Mouse (Mus musculus) forebrain, embryonic 12.5 days (tissue): Measurements from ENCODE around the gene Pcdh7. TPM values are rescaled to one million over a fixed set of nuclear protein-coding genes. Genes with fewer than 3 reads are reported as not detected.
A peak's percentile ranks its signal among the peaks of the same experiment; 100 is the strongest.
"Not testable (repeated sequence)": the region's sequence is repeated elsewhere in the genome, so short reads cannot be mapped to it uniquely, and the experiment has no call there.

Source experiments
- ATAC-seq: fragments of 200-750 bp; cut with Nextera tagmentation; 2 replicates; pipeline ENCODE4 v1.8.0; 2017; ENCODE audit warnings: moderate TSS enrichment; ENCODE audit not compliant: low FRiP score
- H3K27ac ChIP-seq: fragments of 300-500 bp; sonication (generic); 2 replicates; pipeline ENCODE4 v1.5.1; 2016; ENCODE audit warnings: mild to moderate bottlenecking
- H3K27me3 ChIP-seq: fragments of 300-500 bp; sonication (generic); 2 replicates; pipeline ENCODE4 v1.6.1; 2016; ENCODE audit warnings: mild to moderate bottlenecking
- H3K36me3 ChIP-seq: fragments of 300-500 bp; sonication (generic); replicated peaks from 2 replicates; pipeline ENCODE4 v1.6.1; 2016; ENCODE audit warnings: mild to moderate bottlenecking
- H3K4me1 ChIP-seq: fragments of 300-500 bp; sonication (generic); 2 replicates; pipeline ENCODE4 v1.6.1; 2016
- H3K4me2 ChIP-seq: fragments of 300-500 bp; sonication (generic); 2 replicates; pipeline ENCODE4 v1.6.1; 2016; ENCODE audit warnings: mild to moderate bottlenecking, moderate library complexity
- H3K4me3 ChIP-seq: fragments of 300-500 bp; sonication (generic); replicated peaks from 2 replicates; pipeline ENCODE4 v1.5.1; 2016; ENCODE audit warnings: mild to moderate bottlenecking
- H3K9ac ChIP-seq: fragments of 300-500 bp; sonication (generic); 2 replicates; pipeline ENCODE4 v1.6.1; 2016; ENCODE audit warnings: mild to moderate bottlenecking
- H3K9me3 ChIP-seq: fragments of 300-500 bp; sonication (generic); 2 replicates; pipeline ENCODE4 v1.6.1; 2016
- WGBS: fragments of 180-500 bp; shearing (Covaris S2); methylation state at CpG from one replicate; pipeline ENCODE4 v1.1.7; 2016; 5-methylcytosine and 5-hydroxymethylcytosine counted together
- polyA plus RNA-seq: library from polyadenylated mRNA; unstranded; fragments of >200 nt; fragmentation: Nextera tagmentation; extraction: Ambion mirVana; gene quantifications from 2 replicates; pipeline ENCODE4 v1.2.1, GENCODE M21; 2016

The Pcdh7 gene
- 7.9 and 9.4 TPM in 2 replicates for polyA plus RNA-seq

DNA sequence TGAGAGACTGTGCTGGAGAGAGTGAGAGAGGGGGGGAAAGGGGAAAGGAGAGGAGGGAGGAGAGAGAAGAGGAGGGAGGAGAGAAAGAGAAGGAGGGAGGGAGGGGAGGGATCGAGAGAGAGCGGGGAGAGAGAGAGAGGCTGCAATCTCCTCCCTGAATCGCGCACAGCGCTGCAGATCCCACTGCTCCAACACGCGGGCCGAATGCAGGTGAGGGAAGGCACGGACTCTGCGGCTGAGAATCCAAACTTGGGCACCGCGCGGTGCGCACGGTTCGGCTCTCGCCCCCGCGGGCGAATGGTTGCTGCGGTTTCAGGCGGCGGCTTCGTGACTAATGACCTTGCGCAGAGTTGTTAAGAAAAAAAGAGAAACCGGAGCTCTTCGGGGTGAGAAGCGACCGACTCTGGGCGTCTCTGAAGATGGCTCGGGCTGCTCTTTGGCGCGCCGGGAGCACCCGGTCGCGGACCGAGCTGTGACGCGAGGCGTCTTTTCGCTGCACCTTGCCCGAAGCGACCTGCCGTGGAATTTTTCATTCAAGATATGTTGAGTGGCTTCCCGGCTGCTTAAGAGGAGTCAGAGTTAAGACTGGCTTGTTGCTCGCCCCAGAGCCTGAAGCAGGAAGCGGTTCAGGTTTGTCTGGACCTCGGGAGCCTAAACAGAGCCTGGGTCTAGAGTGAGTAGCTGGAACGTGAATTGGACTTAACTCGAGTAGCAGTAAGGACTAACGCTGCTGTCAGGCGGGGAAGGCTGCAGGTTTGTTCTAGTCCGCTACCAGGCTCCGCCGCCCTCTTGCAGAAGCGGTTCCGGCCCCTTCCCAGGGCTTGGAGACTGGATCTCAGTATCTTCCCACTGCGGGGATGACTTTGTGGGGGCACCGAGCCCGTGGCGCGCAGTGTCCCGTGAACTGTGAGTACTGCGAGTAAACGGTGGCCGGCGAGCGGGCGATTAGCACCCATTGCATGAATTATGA lies at the start of gene Pcdh7:
Pcdh7 (plus strand) TSS at position 62 of the 970 bp plus-strand sequence.
- Histone ChIP-seq H3K4me3 (peak within 1 kb of the TSS; percentile 61), H3K9me3 (no peaks in the 10 kb centered on the region), H3K27ac (peak within 1 kb of the TSS; percentile 86), H3K4me2 (peak within 1 kb of the TSS; percentile 93), H3K9ac (peak within 1 kb of the TSS; percentile 71), H3K36me3 (no peaks in the 10 kb centered on the region), H3K4me1 (peaks cover 32% of the 10 kb centered on the region), H3K27me3 (peaks cover 25% of the 10 kb centered on the region)
- under 1% methylated on average over 70 of the region's 70 CpGs for WGBS
- ATAC-seq, result peak; percentile 28

DNA sequence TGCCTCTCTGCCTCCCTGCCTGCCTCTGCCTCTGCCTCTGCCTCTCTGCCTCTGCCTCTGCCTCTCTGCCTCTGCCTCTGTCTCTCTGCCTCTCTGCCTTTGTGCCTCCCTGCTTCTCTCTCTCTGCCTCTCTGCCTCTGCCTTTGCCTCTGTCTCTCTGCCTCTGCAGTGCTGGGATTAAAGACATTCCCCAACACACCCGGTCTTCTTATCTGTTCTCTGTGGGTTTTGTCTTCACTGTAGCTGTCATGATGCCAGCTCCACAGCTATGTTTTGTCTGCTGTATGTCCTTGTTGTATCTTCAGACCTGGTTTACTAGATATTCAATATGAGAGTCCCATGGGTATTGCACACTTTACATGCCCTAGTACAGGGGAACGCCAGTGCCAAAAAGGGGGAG lies 40.8 kb upstream of the Pcdh7 start:
- WGBS, result 86% methylated on average over 2 of the region's 2 CpGs
- H3K27me3 ChIP-seq, H3K36me3 ChIP-seq, H3K9ac ChIP-seq, H3K9me3 ChIP-seq, H3K4me1 ChIP-seq, H3K4me3 ChIP-seq, ATAC-seq, H3K27ac ChIP-seq, H3K4me2 ChIP-seq: not testable (repeated sequence)

DNA sequence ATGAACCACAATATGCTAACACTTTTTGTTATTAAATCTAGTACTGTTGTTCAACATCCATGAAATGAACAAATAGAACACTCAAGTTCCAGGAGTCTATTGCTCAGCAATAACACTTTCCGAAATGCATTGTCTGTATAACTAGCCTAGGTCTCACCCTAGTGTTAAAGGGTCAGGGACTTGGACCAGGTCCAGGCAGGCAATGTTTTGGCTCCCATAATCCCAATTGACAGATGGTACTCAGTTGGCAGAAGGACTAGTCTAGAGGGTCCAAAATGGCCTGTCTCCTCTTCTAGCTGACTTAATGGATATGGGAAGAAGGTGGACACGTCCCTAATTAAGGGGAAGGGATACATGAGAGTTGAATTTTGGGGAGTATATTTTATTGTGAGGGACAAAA lies 9.4 kb upstream of the Pcdh7 start:
- no peaks in the 10 kb centered on the region for H3K4me1 ChIP-seq

DNA sequence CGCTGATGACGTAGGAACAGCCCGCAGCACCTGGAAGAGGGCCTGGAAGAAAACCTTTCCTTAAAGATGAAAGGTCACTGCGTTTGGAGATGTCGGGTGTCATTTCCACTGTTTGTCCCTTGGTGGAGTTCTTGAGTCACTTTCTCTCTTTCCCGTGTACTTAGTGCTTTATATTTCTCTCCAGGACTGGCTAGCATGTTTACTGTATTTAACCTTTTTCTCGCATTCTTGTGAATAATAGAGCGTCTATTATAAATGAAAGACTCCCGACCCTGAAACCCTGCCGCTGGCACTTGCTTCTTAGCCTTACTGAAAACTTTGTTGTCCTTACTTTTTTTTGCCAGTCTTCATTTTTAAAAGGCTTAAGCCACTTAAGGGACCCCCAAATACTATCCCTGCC lies 3.8 kb upstream of the Pcdh7 start:
- ATAC-seq, result no peak
- no peaks in the 10 kb centered on the region for H3K4me1 ChIP-seq
- no peak overlapping the region for H3K27ac ChIP-seq
- peak overlapping the region; percentile 61 for H3K4me3 ChIP-seq
- no peaks in the 10 kb centered on the region for H3K27me3 ChIP-seq
- no peaks in the 10 kb centered on the region for H3K9me3 ChIP-seq
- H3K4me2 ChIP-seq, result peak overlapping the region; percentile 93
- H3K9ac ChIP-seq, result no peak overlapping the region
- under 1% methylated on average over 10 of the region's 10 CpGs for WGBS
- H3K36me3 ChIP-seq, result no peaks in the 10 kb centered on the region

More for the DNA sequence above, 9.4 kb upstream of the Pcdh7 start:
- Histone ChIP-seq H3K27me3 (no peaks in the 10 kb centered on the region), H3K4me2 (no peak overlapping the region), H3K9ac (no peak overlapping the region), H3K27ac (no peak overlapping the region), H3K9me3 (no peaks in the 10 kb centered on the region), H3K4me3 (no peak overlapping the region), H3K36me3 (no peaks in the 10 kb centered on the region)
- no peak for ATAC-seq
- WGBS, result 80% methylated on average over 2 of the region's 2 CpGs

DNA sequence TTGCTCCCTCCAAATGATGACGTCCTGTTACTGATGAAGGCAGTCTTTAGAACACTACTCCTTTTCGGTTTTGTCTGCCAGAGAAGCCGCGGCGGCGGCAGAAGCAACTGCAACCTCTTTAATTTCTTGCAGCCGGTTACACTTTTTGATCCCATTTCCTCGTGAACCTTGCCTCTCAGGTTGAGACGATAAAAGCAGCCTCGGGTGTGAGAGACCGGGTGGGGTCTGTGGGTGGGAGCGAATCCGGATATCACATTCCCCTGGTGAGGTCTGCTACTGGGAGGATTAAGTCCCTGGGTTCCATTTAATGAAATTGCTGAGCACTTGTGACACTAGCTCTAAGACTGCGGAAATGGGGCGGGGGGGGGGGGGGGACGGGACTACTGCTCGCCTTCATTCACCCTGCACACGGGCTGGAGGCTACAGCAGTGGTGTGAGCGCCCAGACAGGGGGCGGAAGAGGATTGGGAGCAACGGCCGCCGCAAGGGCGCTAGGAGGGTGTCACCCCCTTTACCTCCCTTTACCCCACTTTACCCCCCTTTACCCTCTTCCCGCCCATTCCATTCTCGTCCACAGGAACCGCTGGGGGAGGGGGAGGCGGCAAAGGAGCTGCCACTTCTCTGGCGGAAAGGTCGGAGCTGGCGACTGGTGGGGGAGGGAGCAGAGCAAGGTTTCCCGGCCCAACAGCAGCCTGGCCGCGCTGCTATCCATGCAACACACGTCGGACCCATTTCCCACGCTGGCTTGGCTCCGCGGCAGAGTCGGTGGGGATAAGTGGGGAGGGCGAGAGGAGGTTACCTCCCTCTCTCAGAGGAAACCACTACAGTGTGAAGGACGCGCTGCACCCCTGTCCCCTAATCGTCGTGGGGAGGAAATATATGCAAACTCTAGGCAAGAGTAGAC lies 2.9 kb upstream of the Pcdh7 start:
- Histone ChIP-seq H3K9me3 (no peaks in the 10 kb centered on the region), H3K36me3 (no peaks in the 10 kb centered on the region), H3K9ac (peak overlapping the region; percentile 71), H3K27me3 (peaks cover 1% of the 10 kb centered on the region; the same call in 1 of the 2 replicates), H3K4me3 (peak overlapping the region; percentile 61), H3K27ac (peak overlapping the region; percentile 86), H3K4me2 (peak overlapping the region; percentile 93), H3K4me1 (peaks cover 6% of the 10 kb centered on the region)
- peak; percentile 57 for ATAC-seq
- under 1% methylated on average over 42 of the region's 45 CpGs for WGBS

DNA sequence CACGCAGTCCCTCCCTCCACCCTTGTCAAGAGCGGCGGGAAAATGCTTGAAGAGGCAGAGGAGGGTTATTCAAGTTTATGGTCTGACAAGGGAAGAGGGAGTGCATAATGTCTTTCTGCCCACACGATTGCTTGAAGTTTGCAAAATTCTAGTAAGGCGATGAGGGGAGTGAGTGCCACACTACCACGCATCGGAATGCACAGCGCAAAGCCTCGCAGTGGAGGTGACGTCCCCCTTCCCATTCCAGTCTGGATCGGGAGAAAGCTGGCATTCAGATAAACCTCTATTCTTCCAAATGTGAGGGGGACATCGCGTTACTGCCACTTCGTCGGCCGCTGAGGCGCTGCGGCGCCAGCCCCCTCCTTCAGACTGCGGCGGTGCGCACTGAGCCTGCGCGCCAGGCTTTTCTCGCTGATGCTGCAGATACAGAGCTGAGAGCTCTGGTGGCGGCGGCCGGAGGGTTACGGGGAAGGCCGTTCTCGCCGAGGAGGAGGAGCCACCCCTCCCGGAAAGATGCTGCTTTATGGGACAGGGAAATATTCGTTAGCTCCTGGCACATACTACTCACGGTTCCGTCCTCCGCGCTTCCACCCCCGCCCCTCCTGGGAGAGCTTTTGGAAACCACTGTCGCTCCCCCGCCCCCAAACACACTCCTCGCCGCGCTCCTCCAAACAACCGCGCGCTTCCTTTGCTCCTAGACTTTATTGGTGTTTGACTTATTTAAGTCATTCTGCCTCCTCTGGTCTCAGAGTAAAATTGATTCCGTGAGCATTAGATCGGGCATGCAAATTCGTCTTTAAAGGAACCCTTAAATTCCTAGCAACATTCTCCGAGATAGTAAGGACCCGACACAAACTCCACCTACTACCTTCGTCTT lies 2.0 kb upstream of the Pcdh7 start:
- Histone ChIP-seq H3K36me3 (no peaks in the 10 kb centered on the region), H3K4me2 (peak overlapping the region; percentile 93), H3K4me3 (peak overlapping the region; percentile 61), H3K27me3 (peaks cover 10% of the 10 kb centered on the region), H3K27ac (peak overlapping the region; percentile 86), H3K4me1 (peaks cover 15% of the 10 kb centered on the region), H3K9me3 (no peaks in the 10 kb centered on the region), H3K9ac (peak overlapping the region; percentile 71)
- ATAC-seq, result peak; percentile 67
- WGBS, result under 1% methylated on average over 50 of the region's 53 CpGs

DNA sequence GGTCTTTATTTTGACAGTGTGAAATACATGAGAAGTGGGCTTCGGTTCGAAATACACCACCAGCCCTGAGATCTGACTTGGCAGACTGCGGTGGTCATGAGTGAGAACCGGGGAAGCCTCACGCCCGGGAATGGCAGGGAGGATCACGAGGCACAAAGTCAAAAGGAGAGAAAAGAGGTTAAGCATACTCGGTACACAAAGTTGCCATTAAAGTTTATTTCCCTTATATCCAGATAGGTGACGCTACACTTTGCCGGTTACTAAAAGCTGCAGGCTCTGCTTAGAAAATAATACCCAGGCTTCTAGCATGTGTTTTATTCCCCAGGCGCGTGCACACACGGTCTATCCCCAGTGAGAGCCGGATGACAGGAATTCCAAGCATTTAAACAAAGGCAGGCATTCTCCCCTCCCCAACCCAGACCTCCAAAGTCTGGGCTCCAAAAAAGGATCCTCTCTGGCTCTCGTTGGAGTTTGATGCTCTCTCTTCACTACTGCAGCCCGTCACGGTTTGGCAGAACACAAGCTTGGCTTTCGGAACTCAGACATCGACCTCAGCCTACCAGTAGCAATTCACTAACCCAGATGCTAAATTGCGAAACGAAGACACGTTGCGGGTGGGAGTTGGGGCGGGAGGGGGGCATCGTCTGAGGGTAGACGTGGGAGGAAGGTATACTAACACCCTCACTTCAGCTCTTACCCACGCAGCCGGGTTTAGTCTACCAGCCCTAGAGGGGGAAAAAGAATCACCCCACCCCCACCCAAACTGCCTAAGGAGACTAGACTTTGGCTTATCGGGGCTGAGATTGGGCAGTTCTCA lies 1.1 kb upstream of the Pcdh7 start:
- H3K4me2 ChIP-seq, result peak overlapping the region; percentile 93
- H3K9me3 ChIP-seq, result no peaks in the 10 kb centered on the region
- H3K27me3 ChIP-seq, result peaks cover 19% of the 10 kb centered on the region
- peak overlapping the region; percentile 71 for H3K9ac ChIP-seq
- no peaks in the 10 kb centered on the region for H3K36me3 ChIP-seq
- no peak for ATAC-seq
- WGBS, result under 1% methylated on average over 29 of the region's 29 CpGs
- H3K4me1 ChIP-seq, result peaks cover 23% of the 10 kb centered on the region
- peak overlapping the region; percentile 86 for H3K27ac ChIP-seq
- H3K4me3 ChIP-seq, result peak overlapping the region; percentile 61

DNA sequence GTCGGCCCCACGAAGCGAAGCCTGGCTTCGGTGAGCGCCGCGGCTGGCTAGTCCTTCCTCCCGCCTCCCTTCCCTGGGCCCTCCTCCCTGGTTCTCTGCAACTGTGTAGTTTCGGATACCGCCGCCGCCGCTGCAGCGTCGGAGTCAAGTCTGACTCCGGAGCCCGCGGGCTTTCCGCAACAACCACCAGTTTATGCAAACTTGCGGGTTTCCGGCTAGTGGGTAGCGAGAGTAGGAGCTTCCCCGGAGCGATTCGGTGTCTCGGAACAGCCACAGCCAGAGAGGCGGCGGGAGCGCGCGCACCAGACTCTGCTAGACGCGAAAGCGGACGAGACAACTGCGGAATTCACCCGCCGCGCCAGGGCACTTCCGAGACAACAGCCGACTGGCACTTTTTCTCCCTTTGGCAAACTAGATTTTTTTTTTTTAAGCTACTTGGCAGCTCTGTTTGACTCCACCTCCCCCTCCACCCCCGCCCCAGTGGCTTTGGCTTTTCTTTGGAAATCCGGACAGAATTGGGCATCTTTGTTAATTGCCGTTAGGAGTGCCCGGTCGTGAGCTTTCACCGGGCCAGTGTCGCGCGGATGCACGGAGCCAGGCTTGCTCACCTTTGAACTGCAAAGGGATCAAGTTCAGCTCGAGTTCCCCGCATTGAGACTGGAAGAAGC lies 395 bp upstream of the Pcdh7 start:
- peak overlapping the region; percentile 61 for H3K4me3 ChIP-seq
- H3K36me3 ChIP-seq, result no peaks in the 10 kb centered on the region
- no peaks in the 10 kb centered on the region for H3K9me3 ChIP-seq
- WGBS, result under 1% methylated on average over 53 of the region's 53 CpGs
- H3K4me1 ChIP-seq, result peaks cover 30% of the 10 kb centered on the region
- peak overlapping the region; percentile 86 for H3K27ac ChIP-seq
- peak; percentile 20; the same call in 1 of the 2 replicates for ATAC-seq
- peak overlapping the region; percentile 71 for H3K9ac ChIP-seq
- peak overlapping the region; percentile 93 for H3K4me2 ChIP-seq
- peaks cover 25% of the 10 kb centered on the region for H3K27me3 ChIP-seq

DNA sequence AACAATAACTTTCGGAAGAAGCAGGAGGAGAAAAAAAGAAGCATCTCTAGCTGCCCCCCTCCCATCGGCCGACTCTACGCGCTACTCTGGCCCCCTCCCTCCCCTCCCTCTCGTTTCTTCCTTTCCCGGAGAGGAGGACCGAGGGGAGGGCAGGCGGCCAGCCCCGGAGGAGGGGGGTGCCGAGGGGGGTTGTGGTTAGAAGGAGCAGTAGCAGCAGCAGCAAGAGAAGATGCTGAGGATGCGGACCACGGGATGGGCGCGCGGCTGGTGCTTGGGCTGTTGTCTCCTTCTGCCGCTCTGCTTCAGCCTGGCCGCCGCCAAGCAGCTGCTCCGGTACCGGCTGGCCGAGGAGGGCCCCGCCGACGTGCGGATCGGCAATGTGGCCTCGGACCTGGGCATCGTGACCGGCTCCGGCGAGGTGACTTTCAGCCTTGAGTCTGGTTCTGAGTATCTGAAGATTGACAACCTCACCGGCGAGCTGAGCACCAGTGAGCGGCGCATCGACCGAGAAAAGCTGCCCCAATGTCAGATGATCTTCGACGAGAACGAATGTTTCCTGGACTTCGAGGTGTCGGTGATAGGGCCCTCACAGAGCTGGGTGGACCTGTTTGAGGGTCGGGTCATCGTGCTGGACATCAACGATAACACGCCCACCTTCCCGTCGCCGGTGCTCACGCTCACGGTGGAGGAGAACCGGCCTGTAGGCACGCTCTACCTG lies 1.3 kb downstream of the Pcdh7 start:
- Histone ChIP-seq H3K4me3 (peak overlapping the region; percentile 61), H3K27ac (0 out of 2 replicates have a peak overlapping the region, but pooled peaks have one; percentile 86), H3K9me3 (no peaks in the 10 kb centered on the region), H3K27me3 (peaks cover 25% of the 10 kb centered on the region), H3K4me2 (peak overlapping the region; percentile 93), H3K9ac (peak overlapping the region; percentile 71), H3K36me3 (no peaks in the 10 kb centered on the region), H3K4me1 (peaks cover 34% of the 10 kb centered on the region)
- no peak for ATAC-seq
- under 1% methylated on average over 50 of the region's 54 CpGs for WGBS

DNA sequence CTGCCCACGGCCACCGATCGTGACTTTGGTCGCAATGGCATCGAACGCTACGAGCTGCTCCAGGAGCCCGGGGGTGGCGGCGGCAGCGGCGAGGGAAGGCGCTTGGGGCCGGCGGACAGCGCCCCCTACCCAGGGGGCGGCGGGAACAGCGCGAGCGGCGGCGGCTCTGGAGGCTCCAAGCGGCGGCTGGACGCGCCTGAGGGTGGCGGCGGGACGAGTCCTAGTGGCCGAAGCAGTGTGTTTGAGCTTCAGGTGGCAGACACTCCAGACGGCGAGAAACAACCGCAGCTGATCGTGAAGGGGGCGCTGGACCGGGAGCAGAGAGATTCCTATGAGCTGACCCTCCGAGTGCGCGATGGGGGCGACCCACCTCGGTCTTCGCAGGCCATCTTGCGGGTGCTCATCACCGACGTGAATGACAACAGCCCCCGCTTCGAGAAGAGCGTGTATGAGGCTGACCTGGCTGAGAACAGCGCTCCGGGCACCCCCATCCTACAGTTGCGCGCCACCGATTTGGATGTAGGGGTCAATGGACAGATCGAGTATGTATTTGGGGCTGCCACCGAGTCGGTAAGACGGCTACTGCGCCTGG lies 1.9 kb downstream of the Pcdh7 start:
- peak overlapping the region; percentile 71 for H3K9ac ChIP-seq
- under 1% methylated on average over 59 of the region's 59 CpGs for WGBS
- H3K4me1 ChIP-seq, result peaks cover 35% of the 10 kb centered on the region
- no peaks in the 10 kb centered on the region for H3K9me3 ChIP-seq
- H3K4me2 ChIP-seq, result peak overlapping the region; percentile 93
- H3K27me3 ChIP-seq, result peaks cover 25% of the 10 kb centered on the region
- H3K27ac ChIP-seq, result no peak overlapping the region
- H3K36me3 ChIP-seq, result no peaks in the 10 kb centered on the region
- peak overlapping the region; percentile 61 for H3K4me3 ChIP-seq
- ATAC-seq, result no peak
